ENCODE assay signal across 10 mouse cellular contexts in genomic region chr6:104493459-104493858, GRCm38 (mm10). TPM values are rescaled to one million over a fixed set of nuclear protein-coding genes. Genes with fewer than 3 reads are reported as not detected.
A peak's percentile ranks its signal among the peaks of the same experiment; 100 is the strongest.
DNase-seq lines count a peak whose midpoint lies in the region; ATAC-seq and TF ChIP-seq lines count a peak whose summit lies in the region.
"Had no signal": no experiment of that assay in that cellular context is flagged by ENCODE, and none has a peak within 500 bp of the region (broad histone marks: within the 10 kb centered on the region; RNA-seq: fewer than 3 reads in every experiment).

No protein-coding gene starts in this region.

- no peaks in the 10 kb centered on the region for H3K27me3 ChIP-seq in intestine, embryonic 14.5 days (replicated peaks; ENCODE audit: control insufficient read depth, insufficient read depth, low read length)
- H3K27me3 ChIP-seq in intestine, embryonic 16.5 days (replicated peaks; ENCODE audit: control insufficient read depth, insufficient read depth, low read length) = no peaks in the 10 kb centered on the region
- H3K27me3 ChIP-seq in forebrain, embryonic 16.5 days (replicated peaks; ENCODE audit: control insufficient read depth, insufficient read depth, low read length) = no peaks in the 10 kb centered on the region
- H3K27me3 ChIP-seq in midbrain, embryonic 14.5 days (ENCODE audit: control insufficient read depth, insufficient read depth, low read length) = no peaks in the 10 kb centered on the region
- H3K27me3 ChIP-seq: heart, embryonic 15.5 days had no signal

- no peak overlapping the region for H3K27ac ChIP-seq in intestine, embryonic 14.5 days (ENCODE audit: low read depth)
- no peak overlapping the region for H3K27ac ChIP-seq in intestine, embryonic 16.5 days (ENCODE audit: low read length)
- peak overlapping the region; percentile 81; the same call in 1 of the 2 replicates for H3K27ac ChIP-seq in cortical plate, adult 2 months (ENCODE audit: insufficient read depth, low read length)
- no peak overlapping the region for H3K27ac ChIP-seq in forebrain, embryonic 16.5 days (ENCODE audit: low read length)
- H3K27ac ChIP-seq in midbrain, embryonic 14.5 days (replicated peaks; ENCODE audit: low read depth, low read length) = peak overlapping the region; percentile 75
- H3K27ac ChIP-seq: heart, embryonic 15.5 days had no signal

- TF ChIP-seq CTCF in cortical plate, adult 2 months (IDR thresholded peaks at IDR 0.05; ENCODE audit: extremely low read depth, insufficient read depth, low read length) = no peak

- no peak for TF ChIP-seq POLR2A in cortical plate, adult 2 months (IDR thresholded peaks at IDR 0.05; ENCODE audit: extremely low read depth, insufficient read depth, low read length)

- H3K4me3 ChIP-seq in intestine, embryonic 14.5 days (ENCODE audit: low read depth, low read length) = no peak overlapping the region
- H3K4me3 ChIP-seq in intestine, embryonic 16.5 days (ENCODE audit: low read length) = no peak overlapping the region
- H3K4me3 ChIP-seq in cortical plate, adult 2 months (ENCODE audit: insufficient read depth, low read length) = peak overlapping the region; percentile 72
- H3K4me3 ChIP-seq in forebrain, embryonic 16.5 days (replicated peaks; ENCODE audit: low read length) = peak overlapping the region; percentile 38
- H3K4me3 ChIP-seq in midbrain, embryonic 14.5 days (replicated peaks; ENCODE audit: low read depth, low read length) = peak overlapping the region; percentile 35
- H3K4me3 ChIP-seq: heart, embryonic 15.5 days had no signal

- H3K9me3 ChIP-seq in intestine, embryonic 14.5 days (ENCODE audit: control insufficient read depth, low read length) = no peaks in the 10 kb centered on the region
- no peaks in the 10 kb centered on the region for H3K9me3 ChIP-seq in intestine, embryonic 16.5 days (ENCODE audit: control insufficient read depth, low read length)
- H3K9me3 ChIP-seq in forebrain, embryonic 16.5 days (ENCODE audit: control insufficient read depth, low read length) = no peaks in the 10 kb centered on the region
- H3K9me3 ChIP-seq in midbrain, embryonic 14.5 days (ENCODE audit: control insufficient read depth, low read length) = no peaks in the 10 kb centered on the region
- H3K9me3 ChIP-seq: heart, embryonic 15.5 days had no signal

- H3K36me3 ChIP-seq in intestine, embryonic 14.5 days (ENCODE audit: control insufficient read depth, insufficient read depth, low read length) = no peaks in the 10 kb centered on the region
- no peaks in the 10 kb centered on the region for H3K36me3 ChIP-seq in intestine, embryonic 16.5 days (ENCODE audit: control insufficient read depth, insufficient read depth, low read length)
- no peaks in the 10 kb centered on the region for H3K36me3 ChIP-seq in forebrain, embryonic 16.5 days (ENCODE audit: control insufficient read depth, insufficient read depth)
- no peaks in the 10 kb centered on the region for H3K36me3 ChIP-seq in midbrain, embryonic 14.5 days (ENCODE audit: control insufficient read depth, insufficient read depth, low read length)
- H3K36me3 ChIP-seq: heart, embryonic 15.5 days had no signal

- ATAC-seq in intestine, embryonic 14.5 days (replicated peaks; ENCODE audit: low FRiP score, low TSS enrichment, low read depth) = no peak
- no peak for ATAC-seq in intestine, embryonic 16.5 days
- ATAC-seq in forebrain, embryonic 16.5 days = 0 out of 2 replicates have a peak, but pooled peaks have one; percentile 7
- no peak for ATAC-seq in midbrain, embryonic 14.5 days (ENCODE audit: low FRiP score, low TSS enrichment)
- ATAC-seq: CD4-positive, CD25-positive, alpha-beta regulatory T cell, adult 4 months had no signal

- peak overlapping the region; percentile 33; the same call in 1 of the 2 replicates for H3K4me2 ChIP-seq in intestine, embryonic 14.5 days (ENCODE audit: low read length)
- H3K4me2 ChIP-seq in intestine, embryonic 16.5 days (ENCODE audit: low read depth, low read length) = no peak overlapping the region
- peak overlapping the region; percentile 45 for H3K4me2 ChIP-seq in forebrain, embryonic 16.5 days (ENCODE audit: low read length)
- peak overlapping the region; percentile 60 for H3K4me2 ChIP-seq in midbrain, embryonic 14.5 days (ENCODE audit: low read length)

- WGBS in intestine, embryonic 14.5 days = 60% methylated on average over 6 of the region's 6 CpGs
- WGBS in intestine, embryonic 16.5 days = 51% methylated on average over 6 of the region's 6 CpGs
- 27% methylated on average over 6 of the region's 6 CpGs for WGBS in forebrain, embryonic 16.5 days
- 14% methylated on average over 6 of the region's 6 CpGs for WGBS in midbrain, embryonic 14.5 days

- H3K4me1 ChIP-seq in intestine, embryonic 14.5 days (replicated peaks; ENCODE audit: control insufficient read depth, insufficient read depth, low read length) = 0 out of 2 replicates have a peak, but pooled peaks cover 4% of the 10 kb centered on the region
- H3K4me1 ChIP-seq in intestine, embryonic 16.5 days (ENCODE audit: control insufficient read depth, insufficient read depth, low read length) = no peaks in the 10 kb centered on the region
- H3K4me1 ChIP-seq in cortical plate, adult 2 months (ENCODE audit: control insufficient read depth, insufficient read depth, low read length) = no peaks in the 10 kb centered on the region
- 0 out of 2 replicates have a peak, but pooled peaks cover 3% of the 10 kb centered on the region for H3K4me1 ChIP-seq in forebrain, embryonic 16.5 days (replicated peaks; ENCODE audit: control insufficient read depth, insufficient read depth, low read length)
- peaks cover 13% of the 10 kb centered on the region; the same call in 1 of the 2 replicates for H3K4me1 ChIP-seq in midbrain, embryonic 14.5 days (ENCODE audit: control insufficient read depth, insufficient read depth, low read length)
- H3K4me1 ChIP-seq: heart, embryonic 15.5 days had no signal

- DNase-seq in intestine, embryonic 14.5 days (ENCODE audit: low spot score) = no peak
- DNase-seq in midbrain, embryonic 14.5 days = no peak
- DNase-seq in adrenal gland, postnatal 14 days = no peak
- DNase-seq in urinary bladder, postnatal 4 days (ENCODE audit: low spot score in 2 of 2) = no peak
- no peak for DNase-seq in urinary bladder, postnatal 36 days (ENCODE audit: low spot score in 2 of 2)

- no peak overlapping the region for H3K9ac ChIP-seq in intestine, embryonic 14.5 days (ENCODE audit: low read length)
- H3K9ac ChIP-seq in intestine, embryonic 16.5 days (ENCODE audit: low read depth, low read length) = no peak overlapping the region
- H3K9ac ChIP-seq in forebrain, embryonic 16.5 days (replicated peaks; ENCODE audit: low read depth, low read length) = peak overlapping the region; percentile 40
- peak overlapping the region; percentile 54 for H3K9ac ChIP-seq in midbrain, embryonic 14.5 days (replicated peaks; ENCODE audit: low read length)
- H3K9ac ChIP-seq: heart, embryonic 15.5 days had no signal

RNA-seq across cellular contexts. Expression of gene Cntn6, which starts 0.9 kb away (rescaled TPM):
- 0.40 and 0.73 TPM in 2 replicates for polyA plus RNA-seq in intestine, embryonic 14.5 days (2014; fragmentation: Nextera tagmentation; extraction: Ambion mirVana)
- 0.39 and 0.51 TPM in 2 replicates for polyA plus RNA-seq in intestine, embryonic 16.5 days (2015; fragmentation: Nextera tagmentation; extraction: Ambion mirVana)
- 14.3 and 14.8 TPM in 2 replicates for polyA plus RNA-seq in cortical plate, adult 2 months (2012; rRNA removed)
- 4.8 and 8.9 TPM in 2 replicates for polyA plus RNA-seq in forebrain, embryonic 16.5 days (2015; fragmentation: Nextera tagmentation; extraction: Ambion mirVana)
- polyA plus RNA-seq in midbrain, embryonic 14.5 days (2014; fragmentation: Nextera tagmentation; extraction: Ambion mirVana) = 10.5 and 10.6 TPM in 2 replicates
- 0.23 TPM in 1 of 2 replicates, not detected in the other for total RNA-seq in adrenal gland, postnatal 14 days (2021)
- polyA plus RNA-seq: CD4-positive, CD25-positive, alpha-beta regulatory T cell, adult 4 months had no signal

Comparison
In these comparisons a context has a peak if more than half of its experiments do, and no peak if none do; other contexts are left out.
1. H3K27ac ChIP-seq: peak in cortical plate, adult 2 months (single experiment) and midbrain, embryonic 14.5 days (single experiment); none in intestine, embryonic 14.5 days (single experiment), intestine, embryonic 16.5 days (single experiment) and forebrain, embryonic 16.5 days (single experiment).
2. H3K4me3 ChIP-seq: peak in cortical plate, adult 2 months (single experiment), forebrain, embryonic 16.5 days (single experiment) and midbrain, embryonic 14.5 days (single experiment); none in intestine, embryonic 14.5 days (single experiment) and intestine, embryonic 16.5 days (single experiment).
3. H3K9ac ChIP-seq: peak in forebrain, embryonic 16.5 days (single experiment) and midbrain, embryonic 14.5 days (single experiment); none in intestine, embryonic 14.5 days (single experiment) and intestine, embryonic 16.5 days (single experiment).